Mouse (Mus musculus): Measurements from ENCODE around the gene Sox8. TPM values are rescaled to one million over a fixed set of nuclear protein-coding genes. Genes with fewer than 3 reads are reported as not detected.

Sox8 gene
- under 1 TPM in 1 of 2 experiments, not detected in 1; 0.25 TPM for polyA plus RNA-seq (2017; shearing (Covaris generic))

- ATAC-seq, result peak; percentile 65
Measured at GRCm38 (mm10) chr17:25570648-25571452, at the start of gene Sox8. TSS of gene Sox8 (minus strand) at chr17:25570686.

- ATAC-seq, result no peak
Measured at GRCm38 (mm10) chr17:25618508-25619056, 48.1 kb upstream of the Sox8 start.

- ATAC-seq, result no peak
Measured at GRCm38 (mm10) chr17:25614723-25615510, 44.4 kb upstream of the Sox8 start.

GRCm38 (mm10) chr17:25613323-25613722 is 42.8 kb upstream of the Sox8 start:
- no peak for ATAC-seq

- no peak for ATAC-seq
Measured at GRCm38 (mm10) chr17:25612537-25612936, 42.1 kb upstream of the Sox8 start.

- no peak for ATAC-seq
Measured at GRCm38 (mm10) chr17:25610151-25610550, 39.7 kb upstream of the Sox8 start.

GRCm38 (mm10) chr17:25609506-25609828 is 39.0 kb upstream of the Sox8 start:
- no peak for ATAC-seq

GRCm38 (mm10) chr17:25608821-25609505 is 38.5 kb upstream of the Sox8 start:
- ATAC-seq, result no peak

- no peak for ATAC-seq
Measured at GRCm38 (mm10) chr17:25608137-25608785, 37.8 kb upstream of the Sox8 start.

GRCm38 (mm10) chr17:25604234-25604633 is 33.7 kb upstream of the Sox8 start:
- ATAC-seq, result no peak

- ATAC-seq, result no peak
Measured at GRCm38 (mm10) chr17:25602366-25602765, 31.9 kb upstream of the Sox8 start.

GRCm38 (mm10) chr17:25597537-25597936 is 27.1 kb upstream of the Sox8 start:
- ATAC-seq, result no peak

GRCm38 (mm10) chr17:25595495-25595894 is 25.0 kb upstream of the Sox8 start:
- no peak for ATAC-seq

GRCm38 (mm10) chr17:25593411-25594261 is 23.1 kb upstream of the Sox8 start:
- no peak for ATAC-seq

- ATAC-seq, result no peak
Measured at GRCm38 (mm10) chr17:25592336-25592735, 21.9 kb upstream of the Sox8 start.

GRCm38 (mm10) chr17:25590985-25591384 is 20.5 kb upstream of the Sox8 start:
- no peak for ATAC-seq

- ATAC-seq, result no peak
Measured at GRCm38 (mm10) chr17:25590068-25590467, 19.6 kb upstream of the Sox8 start.

- ATAC-seq, result no peak
Measured at GRCm38 (mm10) chr17:25584646-25585045, 14.2 kb upstream of the Sox8 start.

GRCm38 (mm10) chr17:25583858-25584257 is 13.4 kb upstream of the Sox8 start:
- peak; percentile 14 for ATAC-seq

- no peak for ATAC-seq
Measured at GRCm38 (mm10) chr17:25583099-25583498, 12.6 kb upstream of the Sox8 start.

- no peak for ATAC-seq
Measured at GRCm38 (mm10) chr17:25582076-25582475, 11.6 kb upstream of the Sox8 start.

Measured in activated CD4-positive, CD25-positive, alpha-beta regulatory T cell, adult 4 months (primary cell).